Mouse (Mus musculus): Measurements from ENCODE around the gene Bmp6.

Bmp6 gene

GRCm38 (mm10) chr13:38544769-38545445 is 200.0 kb downstream of the Bmp6 start:
- DNase-seq (ENCODE audit: low read depth, low spot score) = no peak

DNA sequence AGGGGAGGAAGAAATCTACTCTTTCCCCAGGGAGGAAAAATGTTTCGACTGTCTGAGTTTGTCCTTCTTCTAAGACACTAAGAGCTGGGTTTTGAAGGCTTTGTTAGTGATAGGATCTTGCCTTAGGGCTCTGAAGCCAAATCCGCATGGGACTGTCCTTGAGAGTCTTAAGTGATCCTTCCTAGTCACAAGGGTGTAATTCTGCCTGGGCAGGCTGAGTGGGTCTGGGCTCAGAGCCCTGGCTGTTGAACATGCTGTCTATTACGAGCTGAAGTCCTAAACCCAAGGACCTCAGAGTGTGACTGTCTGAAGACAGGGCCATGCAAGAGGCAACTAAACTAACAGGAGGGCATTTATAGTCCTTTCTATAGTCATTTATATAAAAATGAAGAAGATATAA is 200.6 kb downstream of the Bmp6 start:
- no peak for DNase-seq (ENCODE audit: low read depth, low spot score)

- DNase-seq (ENCODE audit: low read depth, low spot score) = no peak
These were observed 201.8 kb downstream of the Bmp6 start for GRCm38 (mm10) chr13:38546754-38547153.

DNA sequence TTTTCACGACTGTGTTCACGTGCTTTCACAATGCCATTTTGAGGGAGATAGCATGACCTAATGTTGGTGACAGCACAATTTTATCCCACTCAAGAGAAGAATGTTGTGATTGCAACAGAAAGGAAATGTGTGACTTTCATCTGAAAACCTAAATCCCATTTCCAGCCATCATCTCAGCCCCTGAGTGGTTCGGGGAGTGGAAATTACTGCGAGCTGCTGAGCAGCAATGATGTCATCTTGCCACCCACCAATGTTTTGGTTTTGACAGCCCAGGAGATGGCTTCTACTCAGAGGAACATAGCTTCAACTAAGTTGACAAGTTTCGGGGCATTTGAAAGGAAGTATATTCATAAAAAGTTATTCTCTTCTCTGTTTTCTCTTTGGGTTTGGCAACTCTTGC is 202.8 kb downstream of the Bmp6 start:
- DNase-seq (ENCODE audit: low read depth, low spot score) = no peak

- DNase-seq (ENCODE audit: low read depth, low spot score) = no peak
These were observed 203.8 kb downstream of the Bmp6 start for GRCm38 (mm10) chr13:38548681-38549080.

Measured in telencephalon, adult 2 months (tissue).